Mouse (Mus musculus) heart, embryonic 10.5 days (tissue): ENCODE data around the gene Myom3. TPM values are rescaled to one million over a fixed set of nuclear protein-coding genes. Genes with fewer than 3 reads are reported as not detected.

ENCODE experiments used
- DNase-seq: peaks from one replicate; pipeline ENCODE4 v3.0.0-alpha.2; 2017; ENCODE audit warnings: low spot score
- H3K27ac ChIP-seq: fragments of 300-500 bp; sonication (generic); 2 replicates; pipeline ENCODE4 v1.5.1; 2016; ENCODE audit warnings: mild to moderate bottlenecking
- H3K27me3 ChIP-seq: fragments of 300-500 bp; sonication (generic); 2 replicates; pipeline ENCODE4 v1.6.1; 2016; ENCODE audit warnings: mild to moderate bottlenecking; ENCODE audit not compliant: poor library complexity, insufficient read depth, severe bottlenecking
- H3K36me3 ChIP-seq: fragments of 300-500 bp; sonication (generic); 2 replicates; pipeline ENCODE4 v1.6.1; 2016; ENCODE audit warnings: mild to moderate bottlenecking, moderate library complexity
- H3K4me1 ChIP-seq: fragments of 300-500 bp; sonication (generic); 2 replicates; pipeline ENCODE4 v1.6.1; 2016; ENCODE audit warnings: mild to moderate bottlenecking
- H3K4me3 ChIP-seq: fragments of 300-500 bp; sonication (generic); 2 replicates; pipeline ENCODE4 v1.5.1; 2016; ENCODE audit warnings: mild to moderate bottlenecking, moderate library complexity
- H3K9me3 ChIP-seq: fragments of 300-500 bp; sonication (generic); 2 replicates; pipeline ENCODE4 v1.6.1; 2016; ENCODE audit warnings: mild to moderate bottlenecking, moderate library complexity
- WGBS: fragments of 180-500 bp; shearing (Covaris S2); methylation state at CpG from one replicate; pipeline ENCODE4 v1.1.7; 2016; 5-methylcytosine and 5-hydroxymethylcytosine counted together
- polyA plus RNA-seq: library from polyadenylated mRNA; unstranded; fragments of >200 nt; fragmentation: Nextera tagmentation; extraction: Ambion mirVana; gene quantifications from 2 replicates; pipeline ENCODE4 v1.2.1, GENCODE M21; 2016

Gene Myom3
- polyA plus RNA-seq, 1 experiment from 2014 or later: not detected

DNA sequence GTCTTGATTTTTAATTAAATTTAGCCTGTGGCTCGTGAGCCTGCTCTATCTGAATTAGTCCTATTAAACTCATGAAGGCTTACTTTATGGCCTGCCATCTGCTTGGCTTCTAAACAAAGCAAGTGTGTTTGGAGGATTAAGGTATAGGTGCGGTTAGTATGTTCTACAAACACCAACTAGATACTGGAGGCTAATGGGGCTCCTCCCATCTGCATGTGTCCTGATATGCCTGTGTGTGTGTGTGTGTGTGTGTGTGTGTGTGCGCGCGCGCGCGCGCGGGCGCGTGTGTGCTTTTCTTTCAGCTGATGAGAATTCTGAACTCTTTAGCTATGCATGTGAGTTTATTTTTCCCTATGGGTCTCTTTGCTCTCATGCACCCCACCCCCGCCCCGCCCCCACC lies 19.8 kb upstream of the Myom3 start:
- WGBS: 88% methylated on average over 14 of the region's 14 CpGs
- Histone ChIP-seq H3K4me1 (peaks cover 32% of the 10 kb centered on the region), H3K9me3 (no peaks in the 10 kb centered on the region), H3K27ac (no peak overlapping the region), H3K27me3 (0 out of 2 replicates have a peak, but pooled peaks cover 8% of the 10 kb centered on the region), H3K36me3 (no peaks in the 10 kb centered on the region), H3K4me3 (no peak overlapping the region)
- DNase-seq: no peak

DNA sequence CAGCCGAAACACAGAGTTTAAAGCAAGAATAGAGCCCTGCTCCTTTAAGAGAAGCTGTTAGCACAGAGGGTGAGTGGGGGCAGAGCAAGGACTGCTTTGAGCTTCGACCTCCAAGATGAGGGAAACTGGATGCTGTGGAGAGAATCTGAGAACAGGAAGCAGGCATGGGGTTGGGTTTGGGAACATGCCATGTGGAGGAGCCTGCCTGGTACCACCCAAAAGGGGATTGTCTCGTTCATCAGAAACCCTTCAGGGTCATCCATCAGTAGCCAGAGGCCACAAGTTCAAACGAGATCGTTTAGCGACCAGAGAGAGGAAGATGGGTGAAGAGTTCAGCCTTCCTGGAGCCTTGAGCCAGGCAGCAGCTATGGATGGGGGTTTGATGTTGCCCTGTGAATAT lies 16.0 kb upstream of the Myom3 start:
- Histone ChIP-seq H3K36me3 (no peaks in the 10 kb centered on the region), H3K4me1 (peaks cover 42% of the 10 kb centered on the region), H3K27me3 (peaks cover 8% of the 10 kb centered on the region; the same call in 1 of the 2 replicates), H3K9me3 (no peaks in the 10 kb centered on the region), H3K27ac (no peak overlapping the region), H3K4me3 (no peak overlapping the region)
- DNase-seq: no peak
- WGBS: 50% methylated on average over 6 of the region's 6 CpGs

GRCm38 (mm10) chr4:135744726-135745448 lies 14.6 kb upstream of the Myom3 start:
- H3K9me3 ChIP-seq: no peaks in the 10 kb centered on the region
- H3K4me3 ChIP-seq: no peak overlapping the region
- H3K27ac ChIP-seq: no peak overlapping the region; the same call in 1 of the 2 replicates
- no peak for DNase-seq
- H3K36me3 ChIP-seq: no peaks in the 10 kb centered on the region
- 64% methylated on average over 16 of the region's 16 CpGs for WGBS
- peaks cover 34% of the 10 kb centered on the region for H3K4me1 ChIP-seq
- peaks cover 8% of the 10 kb centered on the region; the same call in 1 of the 2 replicates for H3K27me3 ChIP-seq

DNA sequence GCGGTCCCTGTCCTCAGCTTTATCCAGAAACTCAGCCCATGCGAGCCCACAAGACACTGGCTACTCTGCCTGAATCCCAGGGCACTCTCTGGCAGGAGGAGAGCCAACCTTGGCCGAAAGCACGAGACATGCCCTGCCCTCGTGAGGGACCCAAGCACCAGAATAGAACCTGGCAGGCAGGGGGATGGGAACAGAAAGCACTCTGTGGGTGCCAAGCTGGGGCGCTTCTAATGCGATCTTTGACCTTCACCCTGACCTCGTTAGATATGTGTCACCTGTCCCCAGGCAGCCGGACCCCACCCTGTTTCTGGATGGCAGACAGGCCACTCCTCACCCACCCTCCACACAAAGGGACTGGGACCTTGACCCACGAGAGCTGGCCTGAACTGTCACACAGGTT lies 13.9 kb upstream of the Myom3 start:
- Histone ChIP-seq H3K36me3 (no peaks in the 10 kb centered on the region), H3K4me1 (peaks cover 32% of the 10 kb centered on the region), H3K27ac (no peak overlapping the region; the same call in 1 of the 2 replicates), H3K4me3 (no peak overlapping the region), H3K27me3 (peaks cover 12% of the 10 kb centered on the region; the same call in 1 of the 2 replicates), H3K9me3 (no peaks in the 10 kb centered on the region)
- WGBS: 82% methylated on average over 10 of the region's 10 CpGs
- DNase-seq: no peak

DNA sequence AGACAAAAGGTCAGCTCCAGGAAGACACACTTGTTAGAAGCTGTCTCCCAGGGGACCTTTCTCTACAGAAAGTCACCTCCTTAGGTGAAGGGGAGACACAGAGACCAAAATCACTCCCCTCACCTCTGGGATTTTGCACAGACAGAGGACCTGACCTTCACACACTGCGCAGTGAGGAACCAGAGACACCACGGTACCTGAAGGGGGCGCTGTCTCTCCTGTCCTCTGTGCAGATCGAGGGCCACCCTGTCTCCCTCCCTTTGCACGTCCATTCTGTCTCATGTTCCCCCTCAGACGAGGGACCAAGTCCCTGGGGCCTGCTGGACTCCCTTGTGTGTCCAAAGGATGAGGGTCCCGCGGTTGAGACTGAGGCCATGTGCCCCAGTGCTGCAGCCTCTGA lies 8.6 kb upstream of the Myom3 start:
- peaks cover 22% of the 10 kb centered on the region; the same call in 1 of the 2 replicates for H3K4me1 ChIP-seq
- no peak for DNase-seq
- H3K9me3 ChIP-seq: no peaks in the 10 kb centered on the region; the same call in 1 of the 2 replicates
- no peaks in the 10 kb centered on the region for H3K36me3 ChIP-seq
- H3K27ac ChIP-seq: no peak overlapping the region
- 75% methylated on average over 8 of the region's 8 CpGs for whole genome bisulfite sequencing
- 0 out of 2 replicates have a peak, but pooled peaks cover 5% of the 10 kb centered on the region for H3K27me3 ChIP-seq
- H3K4me3 ChIP-seq: no peak overlapping the region

DNA sequence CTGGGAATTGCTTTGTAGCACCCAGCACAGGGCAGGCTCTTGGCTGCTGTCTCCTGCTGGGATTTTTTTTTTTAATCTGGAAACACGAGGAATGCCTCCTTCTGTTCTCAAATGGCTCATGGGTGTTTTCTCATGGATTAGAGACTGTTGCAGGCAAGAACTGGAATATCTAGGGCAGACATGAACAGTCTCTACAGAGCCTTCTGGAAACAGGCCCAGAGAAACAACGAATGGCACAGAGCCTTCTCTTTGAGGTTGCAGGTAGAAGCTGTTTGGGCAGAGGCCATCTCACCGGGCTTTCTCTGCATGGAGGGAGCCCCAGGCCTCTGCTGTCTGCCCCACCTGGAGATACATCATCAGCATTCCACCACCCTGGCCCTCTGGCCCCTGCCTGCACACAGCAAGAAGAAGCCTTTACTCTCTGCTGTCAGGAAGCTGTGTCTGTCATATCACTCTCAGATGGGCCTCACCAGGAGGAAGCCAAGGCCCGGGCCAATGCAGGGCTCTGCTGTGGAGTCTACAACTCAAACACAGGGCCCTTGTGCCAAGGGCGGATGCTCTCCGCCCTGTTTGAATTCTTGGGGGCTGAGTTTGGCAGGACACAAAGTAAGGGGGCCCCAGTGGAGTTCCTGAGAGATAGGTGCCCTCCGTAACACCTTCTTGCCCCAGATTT lies 7.3 kb upstream of the Myom3 start:
- H3K36me3 ChIP-seq: no peaks in the 10 kb centered on the region
- no peak overlapping the region for H3K4me3 ChIP-seq
- DNase-seq: no peak
- H3K4me1 ChIP-seq: peaks cover 12% of the 10 kb centered on the region; the same call in 1 of the 2 replicates
- H3K27ac ChIP-seq: no peak overlapping the region
- 72% methylated on average over 7 of the region's 7 CpGs for WGBS
- H3K27me3 ChIP-seq: 0 out of 2 replicates have a peak, but pooled peaks cover 5% of the 10 kb centered on the region
- H3K9me3 ChIP-seq: no peaks in the 10 kb centered on the region; the same call in 1 of the 2 replicates

- no peak for DNase-seq
- WGBS: 80% methylated on average over 8 of the region's 8 CpGs
- 0 out of 2 replicates have a peak, but pooled peaks cover 5% of the 10 kb centered on the region for H3K27me3 ChIP-seq
- H3K9me3 ChIP-seq: no peaks in the 10 kb centered on the region; the same call in 1 of the 2 replicates
- H3K4me1 ChIP-seq: peaks cover 12% of the 10 kb centered on the region; the same call in 1 of the 2 replicates
- H3K4me3 ChIP-seq: no peak overlapping the region
- no peak overlapping the region for H3K27ac ChIP-seq
- H3K36me3 ChIP-seq: no peaks in the 10 kb centered on the region
Measured at GRCm38 (mm10) chr4:135752779-135753164, 6.7 kb upstream of the Myom3 start.

GRCm38 (mm10) chr4:135758331-135758730 lies 1.2 kb upstream of the Myom3 start:
- 41% methylated on average over 4 of the region's 4 CpGs for whole genome bisulfite sequencing
- no peak overlapping the region for H3K4me3 ChIP-seq
- no peaks in the 10 kb centered on the region for H3K36me3 ChIP-seq
- DNase-seq: no peak
- peaks cover 33% of the 10 kb centered on the region for H3K4me1 ChIP-seq
- no peaks in the 10 kb centered on the region; the same call in 1 of the 2 replicates for H3K9me3 ChIP-seq
- H3K27me3 ChIP-seq: peaks cover 17% of the 10 kb centered on the region
- no peak overlapping the region for H3K27ac ChIP-seq

GRCm38 (mm10) chr4:135758825-135759224 lies 690 bp upstream of the Myom3 start:
- Histone ChIP-seq H3K9me3 (no peaks in the 10 kb centered on the region; the same call in 1 of the 2 replicates), H3K27me3 (peaks cover 22% of the 10 kb centered on the region), H3K4me1 (peaks cover 33% of the 10 kb centered on the region), H3K4me3 (no peak overlapping the region), H3K27ac (no peak overlapping the region), H3K36me3 (no peaks in the 10 kb centered on the region)
- WGBS: 39% methylated on average over 6 of the region's 6 CpGs
- no peak for DNase-seq

DNA sequence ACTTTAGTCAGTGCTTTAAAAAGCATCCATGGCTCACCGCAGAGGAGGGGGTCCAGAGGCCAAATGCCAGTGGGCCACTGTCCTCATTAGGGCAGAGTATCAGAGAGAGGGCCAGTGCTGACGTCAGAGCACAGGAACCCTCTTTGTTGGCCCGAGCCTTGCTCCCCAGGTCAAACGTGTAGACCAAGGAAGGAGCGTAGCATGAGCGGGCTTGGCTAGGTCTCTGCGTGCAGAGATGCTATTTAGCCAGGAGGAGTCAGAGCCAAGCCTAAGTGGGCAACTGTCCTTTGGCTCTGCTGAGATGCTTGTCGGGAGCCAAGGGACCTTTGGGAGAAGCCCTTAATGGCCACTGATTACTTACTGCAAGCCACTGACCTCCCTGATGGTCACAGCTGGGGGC lies 1.5 kb downstream of the Myom3 start:
- 69% methylated on average over 8 of the region's 8 CpGs for WGBS
- H3K36me3 ChIP-seq: no peaks in the 10 kb centered on the region
- no peak for DNase-seq
- peaks cover 26% of the 10 kb centered on the region for H3K27me3 ChIP-seq
- no peaks in the 10 kb centered on the region for H3K9me3 ChIP-seq
- 0 out of 2 replicates have a peak overlapping the region, but pooled peaks have one; percentile 29 for H3K27ac ChIP-seq
- peaks cover 39% of the 10 kb centered on the region for H3K4me1 ChIP-seq
- no peak overlapping the region for H3K4me3 ChIP-seq

DNA sequence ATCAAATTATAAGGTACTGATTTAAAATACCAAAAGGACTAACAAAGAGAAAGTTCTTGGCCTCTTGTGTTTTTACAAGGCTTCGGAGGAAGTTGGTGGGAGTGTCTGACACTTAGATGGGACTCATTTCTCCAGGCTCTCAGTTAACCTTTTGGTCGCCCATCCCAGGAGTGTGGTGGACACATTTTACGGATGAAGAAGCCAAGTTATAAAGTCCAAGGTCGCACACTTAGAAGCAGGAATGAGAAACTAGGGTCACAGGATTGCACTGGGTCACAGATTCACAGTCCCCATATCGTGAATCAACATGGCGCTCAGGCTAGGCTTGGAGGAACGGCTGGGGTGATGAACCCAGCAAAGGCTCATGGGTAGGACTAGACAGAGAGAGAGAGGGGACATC lies 2.1 kb downstream of the Myom3 start:
- 83% methylated on average over 7 of the region's 7 CpGs for WGBS
- Histone ChIP-seq H3K9me3 (no peaks in the 10 kb centered on the region), H3K36me3 (no peaks in the 10 kb centered on the region), H3K27me3 (peaks cover 26% of the 10 kb centered on the region), H3K27ac (no peak overlapping the region), H3K4me3 (no peak overlapping the region), H3K4me1 (peaks cover 39% of the 10 kb centered on the region)
- no peak for DNase-seq

- Histone ChIP-seq H3K4me1 (peaks cover 39% of the 10 kb centered on the region), H3K27me3 (peaks cover 26% of the 10 kb centered on the region), H3K4me3 (peak overlapping the region; percentile 58), H3K9me3 (no peaks in the 10 kb centered on the region), H3K36me3 (no peaks in the 10 kb centered on the region), H3K27ac (0 out of 2 replicates have a peak overlapping the region, but pooled peaks have one; percentile 56)
- WGBS: 11% methylated on average over 19 of the region's 19 CpGs
- peak; percentile 91 for DNase-seq
Measured at GRCm38 (mm10) chr4:135762251-135762906, 2.9 kb downstream of the Myom3 start.
